Mouse (Mus musculus): ENCODE measurements around the gene Rap1gap. TPM values are rescaled to one million over a fixed set of nuclear protein-coding genes. Genes with fewer than 3 reads are reported as not detected.

The Rap1gap gene
- 2.5 and 3.0 TPM in 2 replicates for polyA plus RNA-seq (2015; fragmentation: Nextera tagmentation; extraction: Ambion mirVana)

DNA sequence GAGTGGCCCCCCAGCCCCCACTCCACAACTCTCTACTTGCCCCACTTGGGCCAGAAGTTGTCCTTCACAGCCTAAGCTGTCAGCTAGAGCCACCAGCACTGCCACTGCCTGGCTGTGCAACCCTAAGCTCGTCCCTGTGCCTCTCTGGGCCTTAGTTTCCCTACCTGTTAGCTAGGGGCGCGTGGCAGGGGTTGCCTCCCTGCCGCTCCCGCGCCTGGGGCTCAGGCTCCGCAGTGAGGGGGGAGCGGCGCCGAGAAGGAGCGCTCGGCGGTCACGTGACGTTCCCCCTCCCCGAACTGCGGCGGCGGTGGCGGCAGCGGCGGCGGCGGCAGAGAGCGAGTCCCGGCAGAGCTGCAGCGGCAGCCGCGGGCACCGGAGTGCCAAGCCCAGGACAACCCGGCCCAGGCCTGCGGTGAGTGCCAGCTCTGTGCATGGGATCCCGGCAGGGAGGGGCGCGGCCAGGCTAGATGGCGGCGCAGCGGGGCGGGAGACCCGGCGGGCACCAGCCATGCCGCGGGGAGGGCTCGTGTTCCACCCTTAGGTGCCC is at the start of gene Rap1gap:
Gene Rap1gap, plus strand, starts transcription at position 294 of the 547 bp plus-strand sequence.

Other genes with a start within 250 kb of the Rap1gap start
- 21.7 and 60.5 TPM in 2 replicates for gene Cela3b, start 234.2 kb upstream of the Rap1gap start, polyA plus RNA-seq (2015; fragmentation: Nextera tagmentation; extraction: Ambion mirVana)
- not detected in 2 replicates for gene 1700013G24Rik, start 211.4 kb upstream of the Rap1gap start, polyA plus RNA-seq (2015; fragmentation: Nextera tagmentation; extraction: Ambion mirVana)
- 8.8 and 10.3 TPM in 2 replicates for gene Hspg2, start 196.0 kb upstream of the Rap1gap start, polyA plus RNA-seq (2015; fragmentation: Nextera tagmentation; extraction: Ambion mirVana)
- not detected in 2 replicates for gene Ldlrad2, start 90.2 kb upstream of the Rap1gap start, polyA plus RNA-seq (2015; fragmentation: Nextera tagmentation; extraction: Ambion mirVana)
- 37.9 and 42.3 TPM in 2 replicates for gene Usp48, start 71.0 kb upstream of the Rap1gap start, polyA plus RNA-seq (2015; fragmentation: Nextera tagmentation; extraction: Ambion mirVana)
- 1.7 and 2.3 TPM in 2 replicates for gene Alpl, start 131.7 kb downstream of the Rap1gap start, polyA plus RNA-seq (2015; fragmentation: Nextera tagmentation; extraction: Ambion mirVana)
- 9.8 and 14.8 TPM in 2 replicates for gene Ece1, start 197.5 kb downstream of the Rap1gap start, polyA plus RNA-seq (2015; fragmentation: Nextera tagmentation; extraction: Ambion mirVana)